Mouse (Mus musculus) intestine, embryonic 14.5 days (tissue): ENCODE data around the gene Rab5a. TPM values are rescaled to one million over a fixed set of nuclear protein-coding genes. Genes with fewer than 3 reads are reported as not detected.
A peak's percentile ranks its signal among the peaks of the same experiment; 100 is the strongest.
"Not testable (repeated sequence)": the region's sequence is repeated elsewhere in the genome, so short reads cannot be mapped to it uniquely, and the experiment has no call there.

Experiments
- ATAC-seq: fragments of 200-750 bp; cut with Nextera tagmentation; replicated peaks from 2 replicates; pipeline ENCODE4 v1.8.0; 2017; ENCODE audit warnings: low read depth, moderate number of reproducible peaks, moderate TSS enrichment, moderate library complexity; ENCODE audit not compliant: low FRiP score, low TSS enrichment
- DNase-seq: peaks from one replicate; pipeline ENCODE4 v3.0.0-alpha.2; 2018; ENCODE audit warnings: low spot score
- H3K27ac ChIP-seq: fragments of 300-500 bp; sonication (generic); 2 replicates; pipeline ENCODE4 v1.5.1; 2014; ENCODE audit warnings: low read depth, mild to moderate bottlenecking, control low read depth
- H3K27me3 ChIP-seq: fragments of 300-500 bp; sonication (generic); replicated peaks from 2 replicates; pipeline ENCODE4 v1.6.1; 2014; ENCODE audit warnings: low read length, control low read depth; ENCODE audit not compliant: control insufficient read depth, insufficient read depth
- H3K36me3 ChIP-seq: fragments of 300-500 bp; sonication (generic); 2 replicates; pipeline ENCODE4 v1.6.1; 2014; ENCODE audit warnings: low read length, control low read depth; ENCODE audit not compliant: control insufficient read depth, insufficient read depth
- H3K4me1 ChIP-seq: fragments of 300-500 bp; sonication (generic); replicated peaks from 2 replicates; pipeline ENCODE4 v1.6.1; 2014; ENCODE audit warnings: low read length, control low read depth, mixed read lengths; ENCODE audit not compliant: control insufficient read depth, insufficient read depth
- H3K4me2 ChIP-seq: fragments of 300-500 bp; sonication (generic); 2 replicates; pipeline ENCODE4 v1.6.1; 2014; ENCODE audit warnings: low read length
- H3K4me3 ChIP-seq: fragments of 300-500 bp; sonication (generic); 2 replicates; pipeline ENCODE4 v1.5.1; 2014; ENCODE audit warnings: low read depth, low read length, control low read depth, mixed read lengths
- H3K9ac ChIP-seq: fragments of 300-500 bp; sonication (generic); 2 replicates; pipeline ENCODE4 v1.6.1; 2014; ENCODE audit warnings: mild to moderate bottlenecking, low read length
- H3K9me3 ChIP-seq: fragments of 300-500 bp; sonication (generic); 2 replicates; pipeline ENCODE4 v1.6.1; 2016; ENCODE audit warnings: low read length, control low read depth; ENCODE audit not compliant: control insufficient read depth
- whole genome bisulfite sequencing: fragments of 180-500 bp; shearing (Covaris S2); extraction: QIAGEN DNeasy Blood & Tissue Kit; methylation state at CpG from one replicate; pipeline ENCODE4 v1.1.7; 2014; 5-methylcytosine and 5-hydroxymethylcytosine counted together
- polyA plus RNA-seq: library from polyadenylated mRNA; unstranded; fragments of >200 nt; fragmentation: Nextera tagmentation; extraction: Ambion mirVana; gene quantifications from 2 replicates; pipeline ENCODE4 v1.2.1, GENCODE M21; 2014

Rab5a gene
- polyA plus RNA-seq, 1 experiment from 2014 or later = 81.2 TPM

- Histone ChIP-seq H3K4me3 (no peak overlapping the region), H3K36me3 (no peaks in the 10 kb centered on the region), H3K27ac (no peak overlapping the region), H3K9ac (no peak overlapping the region), H3K4me2 (no peak overlapping the region), H3K9me3 (no peaks in the 10 kb centered on the region), H3K27me3 (no peaks in the 10 kb centered on the region), H3K4me1 (no peaks in the 10 kb centered on the region)
- 57% methylated on average over 2 of the region's 2 CpGs for WGBS
- ATAC-seq (no peak), DNase-seq (no peak)
These were observed 52.1 kb downstream of the Rab5a start for GRCm38 (mm10) chr17:53531160-53531559.

DNA sequence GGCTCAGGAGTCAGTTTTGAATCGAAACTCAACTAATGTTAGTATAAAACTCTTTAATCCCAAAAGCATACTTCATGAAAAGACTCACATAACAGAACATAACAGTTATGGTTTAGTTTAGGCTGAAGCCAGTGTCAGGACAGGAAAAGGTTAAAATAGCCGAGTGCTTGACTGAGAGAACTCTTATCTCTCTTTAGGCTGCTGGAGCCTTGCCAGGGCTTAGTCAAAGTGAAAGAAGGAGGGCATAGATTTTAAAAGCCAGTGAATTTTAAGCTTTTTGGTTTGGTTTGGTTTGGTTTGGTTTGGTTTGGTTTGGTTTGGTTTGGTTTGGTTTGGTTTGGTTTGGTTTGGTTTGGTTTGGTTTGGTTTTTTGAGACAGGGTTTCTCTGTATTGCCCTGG is 53.4 kb downstream of the Rab5a start:
- no peak for ATAC-seq
- WGBS = 48% methylated on average over 2 of the region's 2 CpGs

GRCm38 (mm10) chr17:53539351-53539750 is 60.3 kb downstream of the Rab5a start, which contains the start of gene Pp2d1:
TSS of gene Pp2d1 (minus strand) at chr17:53539451.
- H3K4me3 ChIP-seq, H3K4me1 ChIP-seq, H3K27me3 ChIP-seq, H3K36me3 ChIP-seq, ATAC-seq, H3K9me3 ChIP-seq, DNase-seq, H3K27ac ChIP-seq, H3K4me2 ChIP-seq, H3K9ac ChIP-seq: not testable (repeated sequence)
- 72% methylated on average over 2 of the region's 2 CpGs for WGBS

More for the DNA sequence above, 53.4 kb downstream of the Rab5a start:
- Histone ChIP-seq H3K4me3 (no peak overlapping the region), H3K9me3 (no peaks in the 10 kb centered on the region), H3K4me2 (no peak overlapping the region), H3K4me1 (no peaks in the 10 kb centered on the region), H3K9ac (no peak overlapping the region), H3K27ac (no peak overlapping the region), H3K36me3 (no peaks in the 10 kb centered on the region), H3K27me3 (no peaks in the 10 kb centered on the region)
- DNase-seq = no peak

DNA sequence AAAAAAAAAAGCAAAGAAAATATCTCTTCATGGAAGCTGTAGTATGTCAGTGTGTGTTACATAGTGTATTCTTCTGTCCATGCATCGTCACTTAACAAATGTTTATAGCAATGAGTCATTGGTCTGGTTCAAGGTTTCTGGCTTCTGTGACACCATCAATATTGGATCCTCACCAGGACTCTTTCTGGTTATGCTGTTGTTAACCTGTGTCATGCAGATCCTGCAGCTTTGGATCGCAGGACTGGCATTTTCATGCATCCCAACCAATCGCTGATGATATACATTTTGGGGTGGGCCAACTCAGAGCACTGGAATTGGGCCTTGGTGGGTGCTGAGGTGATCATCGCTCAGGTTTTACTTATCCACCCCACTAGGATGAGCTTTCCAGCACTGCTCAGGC is 63.5 kb downstream of the Rab5a start:
- no peaks in the 10 kb centered on the region for H3K36me3 ChIP-seq

GRCm38 (mm10) chr17:53543591-53544324 is 64.7 kb downstream of the Rab5a start:
- Histone ChIP-seq H3K4me2 (no peak overlapping the region), H3K27ac (no peak overlapping the region), H3K4me1 (0 out of 2 replicates have a peak, but pooled peaks cover 4% of the 10 kb centered on the region), H3K27me3 (no peaks in the 10 kb centered on the region), H3K9ac (no peak overlapping the region; the same call in 1 of the 2 replicates), H3K9me3 (no peaks in the 10 kb centered on the region), H3K36me3 (no peaks in the 10 kb centered on the region), H3K4me3 (no peak overlapping the region)
- no peak for ATAC-seq
- WGBS = 46% methylated on average over 9 of the region's 9 CpGs
- peak; percentile 62 for DNase-seq

More for the DNA sequence above, 63.5 kb downstream of the Rab5a start:
- no peak for ATAC-seq
- Histone ChIP-seq H3K4me2 (no peak overlapping the region), H3K9me3 (no peaks in the 10 kb centered on the region), H3K4me3 (no peak overlapping the region), H3K27ac (no peak overlapping the region), H3K9ac (no peak overlapping the region), H3K27me3 (no peaks in the 10 kb centered on the region), H3K4me1 (0 out of 2 replicates have a peak, but pooled peaks cover 4% of the 10 kb centered on the region)
- DNase-seq = no peak
- 92% methylated on average over 4 of the region's 4 CpGs for WGBS

- Histone ChIP-seq H3K9ac (no peak overlapping the region), H3K4me1 (no peaks in the 10 kb centered on the region), H3K27ac (no peak overlapping the region), H3K27me3 (no peaks in the 10 kb centered on the region), H3K36me3 (no peaks in the 10 kb centered on the region), H3K4me2 (no peak overlapping the region), H3K4me3 (no peak overlapping the region), H3K9me3 (no peaks in the 10 kb centered on the region)
- no peak for ATAC-seq
- no peak for DNase-seq
- 80% methylated on average over 8 of the region's 8 CpGs for WGBS
These were observed 72.6 kb downstream of the Rab5a start for GRCm38 (mm10) chr17:53551306-53552299.

GRCm38 (mm10) chr17:53554088-53554487 is 75.1 kb downstream of the Rab5a start:
- Histone ChIP-seq H3K4me1 (no peaks in the 10 kb centered on the region), H3K27ac (no peak overlapping the region), H3K4me2 (no peak overlapping the region), H3K4me3 (no peak overlapping the region), H3K9me3 (no peaks in the 10 kb centered on the region), H3K27me3 (no peaks in the 10 kb centered on the region), H3K36me3 (no peaks in the 10 kb centered on the region), H3K9ac (no peak overlapping the region)
- ATAC-seq (no peak), DNase-seq (no peak)
- WGBS = 68% methylated on average over 4 of the region's 4 CpGs

- ATAC-seq (no peak), DNase-seq (no peak)
- no peak overlapping the region for H3K4me2 ChIP-seq
- no peak overlapping the region for H3K9ac ChIP-seq
- no peaks in the 10 kb centered on the region for H3K36me3 ChIP-seq
- H3K4me1 ChIP-seq = no peaks in the 10 kb centered on the region
- no peaks in the 10 kb centered on the region for H3K9me3 ChIP-seq
- no peak overlapping the region for H3K4me3 ChIP-seq
- H3K27me3 ChIP-seq = no peaks in the 10 kb centered on the region
- no peak overlapping the region for H3K27ac ChIP-seq
- 70% methylated on average over 3 of the region's 3 CpGs for WGBS
These were observed 75.8 kb downstream of the Rab5a start for GRCm38 (mm10) chr17:53554813-53555212.
